In genomic region chr7:113904348-113904895, GRCm38 (mm10) we compare ENCODE assay signal across 22 mouse cellular contexts.
DNase-seq lines count a peak whose midpoint lies in the region; ATAC-seq and TF ChIP-seq lines count a peak whose summit lies in the region.
"Had no signal": no experiment of that assay in that cellular context is flagged by ENCODE, and none has a peak within 500 bp of the region (broad histone marks: within the 10 kb centered on the region; RNA-seq: fewer than 3 reads in every experiment).

No protein-coding gene starts in this region.

- H3K27me3 ChIP-seq in heart, embryonic 11.5 days (ENCODE audit: control insufficient read depth, insufficient read depth, low read length) = no peaks in the 10 kb centered on the region
- no peaks in the 10 kb centered on the region for H3K27me3 ChIP-seq in lung, postnatal 0 days (replicated peaks; ENCODE audit: insufficient read depth, low read length)
- no peaks in the 10 kb centered on the region for H3K27me3 ChIP-seq in midbrain, embryonic 14.5 days (ENCODE audit: control insufficient read depth, insufficient read depth, low read length)
- H3K27me3 ChIP-seq: embryonic facial prominence, embryonic 12.5 days; heart, embryonic 15.5 days; hindbrain, embryonic 12.5 days had no signal

- DNase-seq in heart, adult 11 months = peak; percentile 66
- DNase-seq in lung, postnatal 0 days (ENCODE audit: low spot score) = no peak
- no peak for DNase-seq in lung, adult 18-20 months
- DNase-seq in brain, embryonic 14.5 days (ENCODE audit: low read depth) = peak; percentile 37
- DNase-seq in midbrain, embryonic 14.5 days = peak; percentile 32
- no peak for DNase-seq in kidney, adult 18-20 months
- DNase-seq: adrenal gland, postnatal 10 days; B cell, adult 2 months; cerebellum, adult 11-12 months; cerebellum, adult 9-10 months; cerebellum, postnatal 25 days; gastrocnemius, postnatal 10 days; heart, adult 2 months; heart, postnatal 4 days had no signal

- no peak for TF ChIP-seq POLR2A in brain, embryonic 14.5 days (IDR thresholded peaks at IDR 0.05; ENCODE audit: borderline replicate concordance, extremely low read depth, insufficient read depth, insufficient read length, poor library complexity, severe bottlenecking)

- no peaks in the 10 kb centered on the region for H3K4me1 ChIP-seq in heart, embryonic 11.5 days (ENCODE audit: control insufficient read depth, insufficient read depth, low read length)
- no peaks in the 10 kb centered on the region for H3K4me1 ChIP-seq in lung, postnatal 0 days (ENCODE audit: insufficient read depth, low read depth, low read length)
- peaks cover 22% of the 10 kb centered on the region for H3K4me1 ChIP-seq in midbrain, embryonic 14.5 days (ENCODE audit: control insufficient read depth, insufficient read depth, low read length)

- no peaks in the 10 kb centered on the region for H3K9me3 ChIP-seq in heart, embryonic 11.5 days (replicated peaks; ENCODE audit: control insufficient read depth, low read length)
- H3K9me3 ChIP-seq in lung, postnatal 0 days (ENCODE audit: low read length) = no peaks in the 10 kb centered on the region
- no peaks in the 10 kb centered on the region for H3K9me3 ChIP-seq in midbrain, embryonic 14.5 days (ENCODE audit: control insufficient read depth, low read length)
- H3K9me3 ChIP-seq: embryonic facial prominence, embryonic 12.5 days; heart, embryonic 15.5 days; hindbrain, embryonic 12.5 days had no signal

- no peak overlapping the region for H3K9ac ChIP-seq in heart, embryonic 11.5 days (ENCODE audit: low read depth, low read length)
- no peak overlapping the region for H3K9ac ChIP-seq in lung, postnatal 0 days (replicated peaks; ENCODE audit: low read depth)
- H3K9ac ChIP-seq in midbrain, embryonic 14.5 days (replicated peaks; ENCODE audit: low read length) = no peak overlapping the region
- H3K9ac ChIP-seq: embryonic facial prominence, embryonic 12.5 days; heart, embryonic 15.5 days; hindbrain, embryonic 12.5 days had no signal

- H3K27ac ChIP-seq in heart, embryonic 11.5 days (ENCODE audit: low read depth, low read length) = no peak overlapping the region
- H3K27ac ChIP-seq in lung, postnatal 0 days (ENCODE audit: low read length) = 0 out of 2 replicates have a peak overlapping the region, but pooled peaks have one; percentile 7
- H3K27ac ChIP-seq in midbrain, embryonic 14.5 days (replicated peaks; ENCODE audit: low read depth, low read length) = peak overlapping the region; percentile 17; the same call in 1 of the 2 replicates
- H3K27ac ChIP-seq: embryonic facial prominence, embryonic 12.5 days; heart, adult 2 months; heart, embryonic 15.5 days; hindbrain, embryonic 12.5 days had no signal

- TF ChIP-seq EP300 in lung, postnatal 0 days (IDR thresholded peaks at IDR 0.05) = no peak

- no peak overlapping the region for H3K4me2 ChIP-seq in heart, embryonic 11.5 days
- H3K4me2 ChIP-seq in lung, postnatal 0 days (replicated peaks; ENCODE audit: low read depth, low read length) = no peak overlapping the region
- no peak overlapping the region for H3K4me2 ChIP-seq in midbrain, embryonic 14.5 days (ENCODE audit: low read length)
- H3K4me2 ChIP-seq: embryonic facial prominence, embryonic 12.5 days; heart, embryonic 15.5 days; hindbrain, embryonic 12.5 days had no signal

- 87% methylated on average over 7 of the region's 7 CpGs for WGBS in heart, embryonic 11.5 days (ENCODE audit: insufficient replicate concordance)
- 85% methylated on average over 7 of the region's 7 CpGs for WGBS in lung, postnatal 0 days
- WGBS in midbrain, embryonic 14.5 days = 20% methylated on average over 7 of the region's 7 CpGs

- ATAC-seq in heart, embryonic 11.5 days (replicated peaks; ENCODE audit: insufficient number of reproducible peaks, low FRiP score, low TSS enrichment) = no peak
- no peak for ATAC-seq in lung, postnatal 0 days
- ATAC-seq in midbrain, embryonic 14.5 days (ENCODE audit: low FRiP score, low TSS enrichment) = no peak
- ATAC-seq: CD4-positive, CD25-positive, alpha-beta regulatory T cell, adult 4 months; forebrain, embryonic 16.5 days; hindbrain, embryonic 16.5 days had no signal

- no peak for TF ChIP-seq CTCF in lung, postnatal 0 days (IDR thresholded peaks at IDR 0.05)
- TF ChIP-seq CTCF in brain, embryonic 14.5 days (IDR thresholded peaks at IDR 0.05; ENCODE audit: borderline replicate concordance, extremely low read depth, insufficient read depth, insufficient read length) = no peak

- H3K4me3 ChIP-seq in heart, embryonic 11.5 days (ENCODE audit: low read depth, low read length) = no peak overlapping the region
- no peak overlapping the region for H3K4me3 ChIP-seq in lung, postnatal 0 days (ENCODE audit: low read depth, low read length)
- no peak overlapping the region for H3K4me3 ChIP-seq in midbrain, embryonic 14.5 days (replicated peaks; ENCODE audit: low read depth, low read length)
- H3K4me3 ChIP-seq: embryonic facial prominence, embryonic 12.5 days; heart, adult 2 months; heart, embryonic 15.5 days; hindbrain, embryonic 12.5 days had no signal

- H3K36me3 ChIP-seq in heart, embryonic 11.5 days (ENCODE audit: control insufficient read depth, insufficient read depth, low read length) = no peaks in the 10 kb centered on the region
- no peaks in the 10 kb centered on the region for H3K36me3 ChIP-seq in lung, postnatal 0 days (ENCODE audit: insufficient read depth, low read length)
- no peaks in the 10 kb centered on the region for H3K36me3 ChIP-seq in midbrain, embryonic 14.5 days (ENCODE audit: control insufficient read depth, insufficient read depth, low read length)
- H3K36me3 ChIP-seq: embryonic facial prominence, embryonic 12.5 days; G1E; heart, embryonic 15.5 days; hindbrain, embryonic 12.5 days had no signal

Comparison
In these comparisons a context has a peak if more than half of its experiments do, and no peak if none do; other contexts are left out.
1. DNase-seq: peak in heart, adult 11 months (single experiment), brain, embryonic 14.5 days (single experiment) and midbrain, embryonic 14.5 days (single experiment); none in lung, postnatal 0 days (single experiment), lung, adult 18-20 months (0 of 2) and kidney, adult 18-20 months (single experiment).